ENCODE assay signal across 14 mouse cellular contexts in the genomic region with DNA sequence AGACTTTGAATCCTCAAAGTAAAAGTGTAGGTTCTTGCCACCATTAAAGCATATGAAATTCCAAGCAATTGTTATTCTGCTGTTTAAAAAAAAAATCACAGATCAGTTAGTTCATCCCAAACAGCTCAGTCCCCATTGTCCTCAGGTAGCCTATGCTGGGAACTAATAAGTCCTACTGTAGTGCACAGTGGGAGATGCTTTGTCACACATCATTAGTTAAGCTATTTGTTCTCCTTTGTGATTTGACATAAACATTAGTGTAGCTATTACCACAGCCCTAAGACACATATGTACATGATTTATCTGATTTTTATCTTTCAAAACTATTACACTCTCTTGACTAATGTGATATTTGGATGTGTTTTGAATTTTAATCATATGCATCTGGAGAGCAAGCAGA.
"Had no signal": no experiment of that assay in that cellular context is flagged by ENCODE, and none has a peak within 500 bp of the region (broad histone marks: within the 10 kb centered on the region; RNA-seq: fewer than 3 reads in every experiment).

No protein-coding gene starts in this region.

- H3K4me3 ChIP-seq: kidney, embryonic 15.5 days; liver, embryonic 15.5 days; midbrain, embryonic 13.5 days; stomach, embryonic 15.5 days had no signal

- H3K4me2 ChIP-seq: kidney, embryonic 15.5 days; liver, embryonic 11.5 days; liver, embryonic 15.5 days; midbrain, embryonic 13.5 days; stomach, embryonic 15.5 days had no signal

- H3K36me3 ChIP-seq: kidney, embryonic 15.5 days; liver, embryonic 15.5 days; midbrain, embryonic 13.5 days; stomach, embryonic 15.5 days had no signal

- H3K9ac ChIP-seq: kidney, embryonic 15.5 days; liver, embryonic 15.5 days; midbrain, embryonic 13.5 days; stomach, embryonic 15.5 days had no signal

- ATAC-seq: intestine, embryonic 16.5 days; lung, postnatal 0 days; midbrain, embryonic 13.5 days had no signal

- H3K27me3 ChIP-seq: kidney, embryonic 15.5 days; liver, embryonic 15.5 days; midbrain, embryonic 13.5 days; stomach, embryonic 15.5 days had no signal

- H3K4me1 ChIP-seq: kidney, embryonic 15.5 days; liver, embryonic 15.5 days; midbrain, embryonic 13.5 days; stomach, embryonic 15.5 days had no signal

- H3K27ac ChIP-seq: kidney, embryonic 15.5 days; liver, embryonic 15.5 days; midbrain, embryonic 13.5 days; stomach, embryonic 15.5 days had no signal

- H3K9me3 ChIP-seq: kidney, embryonic 15.5 days; liver, embryonic 15.5 days; midbrain, embryonic 13.5 days; stomach, embryonic 15.5 days had no signal

- DNase-seq: kidney, adult 2 months; kidney, postnatal 14 days; left cerebral cortex, postnatal 4 days; lung, adult 2 months; lung, postnatal 36 days; right cerebral cortex, postnatal 14 days; thymus, adult 2 months had no signal
